Mouse (Mus musculus) embryonic facial prominence, embryonic 15.5 days (tissue): ENCODE results near the gene Tedc2. TPM values are rescaled to one million over a fixed set of nuclear protein-coding genes. Genes with fewer than 3 reads are reported as not detected.

ENCODE experiments used
- ATAC-seq: fragments of 200-750 bp; cut with Nextera tagmentation; 2 replicates; pipeline ENCODE4 v1.8.0; 2017; ENCODE audit warnings: low read depth, moderate TSS enrichment; ENCODE audit not compliant: insufficient number of reproducible peaks, low FRiP score, low TSS enrichment
- H3K27ac ChIP-seq: fragments of 300-500 bp; sonication (generic); replicated peaks from 2 replicates; pipeline ENCODE4 v1.5.1; 2015; ENCODE audit warnings: mild to moderate bottlenecking, inconsistent platforms
- H3K27me3 ChIP-seq: fragments of 300-500 bp; sonication (generic); 2 replicates; pipeline ENCODE4 v1.6.1; 2015; ENCODE audit warnings: inconsistent platforms
- H3K36me3 ChIP-seq: fragments of 300-500 bp; sonication (generic); 2 replicates; pipeline ENCODE4 v1.6.1; 2015; ENCODE audit warnings: mild to moderate bottlenecking, inconsistent platforms
- H3K4me1 ChIP-seq: fragments of 300-500 bp; sonication (generic); 2 replicates; pipeline ENCODE4 v1.6.1; 2015; ENCODE audit warnings: inconsistent platforms
- H3K4me2 ChIP-seq: fragments of 300-500 bp; sonication (generic); replicated peaks from 2 replicates; pipeline ENCODE4 v1.6.1; 2015; ENCODE audit warnings: mild to moderate bottlenecking, inconsistent platforms
- H3K4me3 ChIP-seq: fragments of 300-500 bp; sonication (generic); replicated peaks from 2 replicates; pipeline ENCODE4 v1.5.1; 2015; ENCODE audit warnings: mild to moderate bottlenecking, inconsistent platforms
- H3K9ac ChIP-seq: fragments of 300-500 bp; sonication (generic); 2 replicates; pipeline ENCODE4 v1.6.1; 2015; ENCODE audit warnings: inconsistent platforms
- H3K9me3 ChIP-seq: fragments of 300-500 bp; sonication (generic); replicated peaks from 2 replicates; pipeline ENCODE4 v1.6.1; 2016; ENCODE audit warnings: inconsistent platforms
- WGBS: fragments of 180-500 bp; shearing (Covaris S2); methylation state at CpG from one replicate; pipeline ENCODE4 v1.1.7; 2015; 5-methylcytosine and 5-hydroxymethylcytosine counted together
- polyA plus RNA-seq: library from polyadenylated mRNA; unstranded; fragments of >200 nt; fragmentation: Nextera tagmentation; extraction: Ambion mirVana; gene quantifications from 2 replicates; pipeline ENCODE4 v1.2.1, GENCODE M21; 2015

Gene Tedc2
- polyA plus RNA-seq: 11.6 and 13.0 TPM in 2 replicates

DNA sequence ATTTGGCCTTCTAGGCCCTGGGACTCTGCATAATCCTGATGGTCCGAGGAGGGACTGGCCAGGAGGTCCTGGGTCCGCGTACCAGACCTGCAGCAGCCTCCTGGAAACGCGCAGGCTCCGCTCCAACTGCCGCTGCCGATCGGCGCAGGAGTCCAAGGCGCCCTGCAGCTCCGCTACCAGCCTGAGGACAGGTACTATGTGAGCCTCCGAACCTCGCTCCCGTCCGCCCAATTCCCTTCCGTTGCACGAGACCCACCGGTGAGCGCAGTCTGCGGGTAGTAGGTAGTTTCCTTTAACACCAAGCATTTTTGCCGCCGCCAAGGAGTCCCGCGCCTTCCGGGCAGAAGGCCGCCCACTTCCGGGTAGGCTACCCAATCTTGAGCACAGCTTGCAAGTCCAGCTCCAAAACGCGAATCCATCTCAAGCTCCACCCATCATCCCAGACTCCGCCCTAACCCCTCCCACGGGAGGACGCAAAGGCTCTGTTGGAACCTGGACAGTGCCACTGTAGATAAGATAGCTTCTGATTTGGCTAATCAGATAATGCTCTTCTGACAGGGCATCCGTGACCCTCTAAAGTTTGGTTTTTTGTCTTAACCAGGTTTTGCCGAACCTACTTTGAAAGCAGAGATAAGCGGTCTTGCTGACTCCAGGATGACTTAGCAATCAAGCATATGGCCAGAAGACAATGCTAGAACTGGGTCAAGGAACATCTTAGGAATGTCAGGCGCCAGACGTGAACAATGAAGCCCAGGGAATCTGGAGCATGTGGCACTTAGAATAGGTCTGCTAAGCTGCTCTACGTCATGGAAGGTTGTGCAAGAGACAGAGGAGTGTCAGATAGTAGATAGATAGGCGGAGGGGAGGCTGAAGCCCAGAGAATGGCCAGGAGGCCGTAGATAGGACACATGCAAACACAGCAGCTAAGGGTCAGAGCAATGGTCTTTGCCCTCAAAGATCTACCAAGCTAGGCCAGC is at the start of gene Tedc2:
TSS of gene Tedc2 (minus strand) at position 417 of the 977 bp plus-strand sequence.
- Histone ChIP-seq H3K4me2 (peak within 1 kb of the TSS; percentile 74), H3K36me3 (peaks cover 51% of the 10 kb centered on the region), H3K27me3 (no peaks in the 10 kb centered on the region), H3K4me3 (peak within 1 kb of the TSS; percentile 74), H3K27ac (peak within 1 kb of the TSS; percentile 55), H3K9me3 (no peaks in the 10 kb centered on the region), H3K9ac (peak within 1 kb of the TSS; percentile 69), H3K4me1 (peaks cover 14% of the 10 kb centered on the region)
- WGBS: 5% methylated on average over 41 of the region's 41 CpGs
- ATAC-seq: peak; percentile 92

DNA sequence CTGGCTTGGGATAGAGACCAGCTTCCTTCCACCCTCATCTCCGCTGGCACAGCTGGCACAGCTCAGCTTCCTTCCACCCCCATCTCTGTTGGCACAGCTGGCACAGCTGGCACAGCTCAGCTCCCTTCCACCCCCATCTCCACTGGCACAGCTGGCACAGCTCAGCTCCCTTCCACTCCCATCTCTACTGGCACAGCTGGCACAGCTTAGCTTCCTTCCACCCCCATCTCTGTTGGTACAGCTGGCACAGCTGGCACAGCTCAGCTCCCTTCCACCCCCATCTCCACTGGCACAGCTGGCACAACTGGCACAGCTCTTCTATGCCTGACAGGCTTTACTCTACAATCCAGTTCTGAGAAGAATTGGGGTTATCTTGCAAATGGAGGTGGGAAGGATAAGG is 46.5 kb upstream of the Tedc2 start:
- Histone ChIP-seq H3K27me3 (no peaks in the 10 kb centered on the region), H3K4me2 (no peak overlapping the region)
- WGBS: 57% methylated on average over 1 of the region's 1 CpGs

DNA sequence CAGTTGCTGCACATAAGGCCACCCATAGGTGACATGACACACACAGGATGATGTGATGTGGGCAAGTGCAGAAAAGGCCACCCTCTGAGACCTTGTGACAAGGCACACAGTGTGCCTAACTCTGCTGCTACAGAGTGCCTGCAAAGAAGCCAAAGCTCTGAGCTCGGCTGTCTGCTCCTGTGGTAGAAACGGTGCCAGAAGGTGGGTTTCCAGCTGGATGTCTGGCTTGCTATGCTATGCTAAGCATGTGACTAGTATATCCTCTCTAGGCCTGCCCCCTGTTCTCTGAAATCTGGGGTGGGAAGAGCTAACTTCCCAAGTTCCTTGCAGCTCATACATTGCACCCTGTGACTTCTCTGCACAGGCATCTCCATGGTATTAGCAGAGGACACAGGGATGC is 44.1 kb upstream of the Tedc2 start:
- Histone ChIP-seq H3K4me3 (no peak overlapping the region), H3K36me3 (no peaks in the 10 kb centered on the region), H3K27ac (no peak overlapping the region), H3K4me2 (no peak overlapping the region), H3K4me1 (no peaks in the 10 kb centered on the region), H3K9me3 (no peaks in the 10 kb centered on the region), H3K9ac (no peak overlapping the region), H3K27me3 (no peaks in the 10 kb centered on the region)
- whole genome bisulfite sequencing: 78% methylated on average over 2 of the region's 2 CpGs
- ATAC-seq: no peak

More for the DNA sequence above, 46.5 kb upstream of the Tedc2 start:
- H3K9ac ChIP-seq: no peak overlapping the region
- H3K4me3 ChIP-seq: no peak overlapping the region
- H3K27ac ChIP-seq: no peak overlapping the region
- H3K36me3 ChIP-seq: no peaks in the 10 kb centered on the region
- H3K4me1 ChIP-seq: no peaks in the 10 kb centered on the region
- H3K9me3 ChIP-seq: no peaks in the 10 kb centered on the region
- no peak for ATAC-seq

DNA sequence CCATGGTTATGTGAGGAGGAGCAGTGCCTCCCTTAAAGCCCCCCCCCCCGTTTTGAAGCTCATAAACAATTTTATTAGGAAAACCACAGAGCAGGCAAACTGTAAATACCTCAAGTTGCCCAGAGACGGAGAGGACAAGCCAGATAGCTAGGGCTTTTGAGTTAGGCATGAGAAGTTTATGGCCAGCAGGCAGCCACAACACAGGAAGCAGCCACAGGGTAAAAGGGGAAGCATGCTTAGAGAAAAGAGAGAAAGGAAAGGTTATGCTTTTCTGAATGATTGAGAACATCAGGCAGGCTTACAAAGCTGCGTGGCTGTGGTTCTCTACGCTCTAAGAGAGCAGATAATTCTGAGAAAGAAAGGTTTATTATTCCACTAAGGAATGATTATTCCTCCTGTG is 39.9 kb upstream of the Tedc2 start:
- WGBS: 62% methylated on average over 4 of the region's 4 CpGs
- H3K27me3 ChIP-seq: no peaks in the 10 kb centered on the region
- no peaks in the 10 kb centered on the region for H3K36me3 ChIP-seq
- H3K4me1 ChIP-seq: no peaks in the 10 kb centered on the region
- H3K27ac ChIP-seq: no peak overlapping the region
- no peak overlapping the region for H3K4me3 ChIP-seq
- H3K4me2 ChIP-seq: no peak overlapping the region
- H3K9me3 ChIP-seq: no peaks in the 10 kb centered on the region
- ATAC-seq: no peak
- no peak overlapping the region for H3K9ac ChIP-seq

DNA sequence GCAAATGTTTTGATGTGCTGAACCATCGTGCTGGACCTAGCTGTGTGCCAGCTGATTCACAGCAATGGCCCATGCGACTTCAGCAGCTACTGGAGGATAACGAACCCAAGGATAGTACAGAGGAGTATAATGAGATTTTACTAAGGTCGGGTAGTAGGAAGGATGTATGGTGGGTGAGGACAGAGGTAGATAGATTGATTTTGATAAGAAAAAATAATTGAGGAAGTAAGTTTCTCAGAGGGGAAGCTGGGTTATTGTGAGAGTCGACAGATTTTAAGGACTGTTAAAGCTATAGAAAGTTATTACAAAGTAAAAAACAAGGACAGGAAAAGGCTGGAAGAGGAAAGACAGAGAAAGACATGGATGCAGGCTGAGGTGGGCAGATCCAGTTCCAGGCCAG is 39.1 kb upstream of the Tedc2 start:
- Histone ChIP-seq H3K9ac (no peak overlapping the region), H3K27me3 (no peaks in the 10 kb centered on the region), H3K4me1 (no peaks in the 10 kb centered on the region), H3K36me3 (no peaks in the 10 kb centered on the region), H3K4me3 (no peak overlapping the region), H3K4me2 (no peak overlapping the region), H3K27ac (no peak overlapping the region), H3K9me3 (no peaks in the 10 kb centered on the region)
- WGBS: 71% methylated on average over 5 of the region's 5 CpGs
- ATAC-seq: no peak

DNA sequence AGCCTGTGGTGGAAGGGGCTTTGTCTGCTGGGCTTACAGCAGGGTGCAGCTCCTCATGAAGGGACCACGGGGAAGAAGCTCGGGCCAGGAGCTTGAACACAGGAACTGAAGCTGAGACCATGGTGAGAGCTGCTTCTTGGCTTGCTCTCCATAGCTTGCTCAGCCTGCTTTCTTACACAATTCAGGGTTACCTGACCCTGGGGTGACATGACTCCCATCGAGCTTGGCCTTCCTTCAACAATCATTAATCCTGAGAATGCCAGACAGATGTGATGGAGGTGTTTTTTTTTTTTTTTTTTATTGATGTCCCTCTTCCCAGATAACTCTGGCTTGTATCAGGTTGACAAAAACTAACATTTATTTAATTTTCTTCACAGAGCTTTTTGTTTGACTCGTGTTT is 38.3 kb upstream of the Tedc2 start:
- no peak for ATAC-seq
- H3K36me3 ChIP-seq: no peaks in the 10 kb centered on the region
- no peak overlapping the region for H3K27ac ChIP-seq
- H3K4me3 ChIP-seq: no peak overlapping the region
- no peaks in the 10 kb centered on the region for H3K9me3 ChIP-seq
- no peaks in the 10 kb centered on the region for H3K27me3 ChIP-seq
- H3K9ac ChIP-seq: no peak overlapping the region
- no peaks in the 10 kb centered on the region for H3K4me1 ChIP-seq
- 72% methylated on average over 4 of the region's 4 CpGs for WGBS
- H3K4me2 ChIP-seq: no peak overlapping the region

DNA sequence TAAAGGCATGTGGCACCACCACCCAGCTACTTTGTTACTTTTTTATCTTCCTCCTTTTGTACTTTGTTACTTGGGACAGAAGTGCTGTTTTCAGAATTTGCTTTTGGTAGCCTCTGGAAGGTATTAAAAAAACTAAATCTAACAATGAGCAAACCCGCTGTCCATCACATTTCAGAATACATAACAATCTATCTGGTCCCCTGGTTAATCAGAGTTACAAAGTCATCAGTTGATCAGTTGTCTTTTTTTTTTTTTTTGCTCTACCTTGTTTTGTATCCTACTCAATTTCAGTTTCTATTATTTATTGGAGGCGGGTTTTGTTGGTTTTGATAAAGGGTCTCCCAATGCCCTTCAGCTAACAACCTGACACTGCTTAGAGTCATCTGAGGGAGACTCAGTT is 31.7 kb upstream of the Tedc2 start:
- peaks cover 16% of the 10 kb centered on the region for H3K4me1 ChIP-seq
- WGBS: 94% methylated on average over 2 of the region's 2 CpGs
- ATAC-seq: no peak
- H3K9ac ChIP-seq: no peak overlapping the region
- peaks cover 16% of the 10 kb centered on the region for H3K36me3 ChIP-seq
- H3K4me2 ChIP-seq: no peak overlapping the region
- no peak overlapping the region for H3K27ac ChIP-seq
- no peaks in the 10 kb centered on the region for H3K9me3 ChIP-seq
- no peak overlapping the region for H3K4me3 ChIP-seq
- no peaks in the 10 kb centered on the region for H3K27me3 ChIP-seq

DNA sequence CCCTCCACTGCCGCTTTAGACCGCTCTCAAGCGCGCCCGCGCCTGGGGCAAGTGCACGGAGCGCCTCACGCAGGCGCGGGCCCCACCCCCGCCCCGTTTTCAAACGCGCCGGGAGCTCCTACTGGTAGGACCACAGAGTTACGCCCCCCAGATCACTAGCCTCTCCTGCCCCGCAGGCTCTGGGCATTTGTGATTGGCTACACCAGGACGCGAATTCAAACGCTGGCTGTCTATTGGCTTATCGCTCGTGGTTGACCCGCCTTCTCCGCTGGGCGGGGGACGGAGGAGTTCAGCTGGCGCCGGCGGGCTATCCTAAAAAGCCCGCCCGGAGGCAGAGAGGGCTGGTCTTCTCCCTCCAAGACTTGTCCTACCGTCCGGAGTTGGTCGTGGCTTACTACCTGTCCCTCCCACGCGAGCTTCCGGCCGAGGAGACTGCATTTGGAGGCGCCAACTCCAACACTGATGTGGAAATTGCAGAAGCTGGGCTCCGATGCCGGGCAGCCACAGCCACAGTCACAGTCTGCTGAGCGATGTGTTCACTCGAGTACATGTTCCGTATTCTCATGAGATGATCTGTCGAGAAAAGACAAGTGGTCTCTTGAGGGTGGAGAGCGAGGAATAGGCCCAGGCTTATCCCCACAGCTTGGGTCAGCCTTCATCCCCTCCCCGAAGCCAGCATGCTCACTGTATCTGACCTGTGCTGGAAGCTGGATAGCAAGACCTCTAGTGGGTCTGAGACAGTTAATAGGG is 30.8 kb upstream of the Tedc2 start, which contains the start of gene Ccnf:
TSS of gene Ccnf (minus strand) at position 165 of the 750 bp plus-strand sequence.
- Histone ChIP-seq H3K36me3 (peaks cover 17% of the 10 kb centered on the region), H3K27me3 (no peaks in the 10 kb centered on the region), H3K9ac (peak within 1 kb of the TSS; percentile 70), H3K9me3 (no peaks in the 10 kb centered on the region), H3K4me3 (peak within 1 kb of the TSS; percentile 84), H3K4me1 (peaks cover 16% of the 10 kb centered on the region), H3K27ac (peak within 1 kb of the TSS; percentile 71), H3K4me2 (peak within 1 kb of the TSS; percentile 59)
- under 1% methylated on average over 48 of the region's 48 CpGs for whole genome bisulfite sequencing
- ATAC-seq: peak; percentile 100

DNA sequence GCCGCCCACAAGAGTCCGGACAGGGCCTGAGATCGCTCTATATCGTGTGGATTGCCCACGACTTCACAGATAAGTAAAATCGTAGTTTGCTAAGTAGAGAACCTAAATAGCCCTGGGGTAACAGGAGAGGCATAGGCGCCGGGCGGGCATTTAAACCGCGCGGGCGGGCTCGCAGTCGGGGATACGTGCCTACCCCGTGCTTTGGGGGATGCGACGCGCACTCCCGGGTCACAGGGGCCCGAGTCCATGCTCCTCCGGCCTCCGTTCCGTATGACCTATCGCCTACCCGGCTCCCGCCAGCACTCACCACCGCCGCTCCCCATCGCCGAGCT is 30.3 kb upstream of the Tedc2 start:
- WGBS: under 1% methylated on average over 32 of the region's 32 CpGs
- ATAC-seq: no peak
- Histone ChIP-seq H3K9ac (peak overlapping the region; percentile 70), H3K9me3 (no peaks in the 10 kb centered on the region), H3K27me3 (no peaks in the 10 kb centered on the region), H3K4me2 (peak overlapping the region; percentile 59), H3K36me3 (peaks cover 21% of the 10 kb centered on the region), H3K27ac (peak overlapping the region; percentile 71), H3K4me1 (peaks cover 16% of the 10 kb centered on the region), H3K4me3 (peak overlapping the region; percentile 84)

DNA sequence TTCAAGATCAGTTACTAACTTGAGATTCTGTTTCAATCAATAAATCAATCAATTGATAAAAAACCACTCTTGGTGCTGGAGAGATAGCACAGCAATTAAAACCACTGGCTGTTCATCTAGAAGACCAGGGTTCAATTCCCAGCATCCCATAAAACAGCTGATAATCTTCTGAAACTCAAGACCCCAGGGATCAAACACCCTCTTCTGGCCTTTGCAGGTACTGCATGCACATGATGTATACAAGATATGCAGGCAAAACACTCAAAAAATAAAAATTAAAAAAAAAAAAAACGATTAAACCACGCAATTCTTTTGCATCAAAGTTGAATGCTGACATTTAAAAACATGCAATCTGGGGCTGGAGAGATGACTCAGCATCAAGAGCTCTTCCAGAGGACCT is 28.0 kb upstream of the Tedc2 start:
- no peak for ATAC-seq
- H3K27ac ChIP-seq: no peak overlapping the region
- no peaks in the 10 kb centered on the region for H3K27me3 ChIP-seq
- no peak overlapping the region for H3K4me3 ChIP-seq
- 0 out of 2 replicates have a peak, but pooled peaks cover 4% of the 10 kb centered on the region for H3K9me3 ChIP-seq
- H3K4me1 ChIP-seq: peaks cover 16% of the 10 kb centered on the region
- H3K36me3 ChIP-seq: peaks cover 39% of the 10 kb centered on the region
- H3K4me2 ChIP-seq: no peak overlapping the region
- H3K9ac ChIP-seq: no peak overlapping the region
- WGBS: 97% methylated on average over 2 of the region's 2 CpGs

DNA sequence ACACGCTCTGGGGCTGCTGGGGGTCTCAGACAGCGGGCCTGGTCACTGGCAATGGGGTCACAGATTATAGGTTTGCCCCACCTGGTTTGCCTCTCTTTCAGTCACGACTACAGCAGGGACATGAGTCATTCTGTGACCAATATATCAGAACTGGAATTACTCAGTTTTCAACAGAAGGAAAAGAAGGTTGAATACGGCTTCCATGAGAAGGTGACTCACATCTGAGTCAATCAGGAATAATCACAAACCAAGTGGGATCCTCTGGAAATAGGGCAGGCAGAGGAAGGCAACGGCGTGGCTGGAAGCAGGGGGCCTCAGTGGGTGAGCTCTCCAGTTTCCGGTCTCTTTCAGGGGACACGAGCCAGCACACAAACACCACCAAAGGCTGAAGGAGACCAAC is 23.4 kb upstream of the Tedc2 start:
- H3K4me2 ChIP-seq: no peak overlapping the region
- 97% methylated on average over 8 of the region's 8 CpGs for WGBS
- no peaks in the 10 kb centered on the region for H3K27me3 ChIP-seq
- H3K36me3 ChIP-seq: peaks cover 82% of the 10 kb centered on the region
- 0 out of 2 replicates have a peak, but pooled peaks cover 4% of the 10 kb centered on the region for H3K9me3 ChIP-seq
- H3K4me1 ChIP-seq: no peaks in the 10 kb centered on the region
- no peak overlapping the region for H3K4me3 ChIP-seq
- no peak for ATAC-seq
- no peak overlapping the region for H3K9ac ChIP-seq
- no peak overlapping the region for H3K27ac ChIP-seq
